Mouse (Mus musculus) kidney, postnatal 4 days (tissue): Measurements from ENCODE around the gene Tas2r140.

ENCODE experiments used
- DNase-seq, 2 experiments: peaks; one replicate each; pipeline ENCODE4 v3.0.0; 2021; ENCODE audit warnings: mixed read lengths in 2 of 2

The Tas2r140 gene

DNA sequence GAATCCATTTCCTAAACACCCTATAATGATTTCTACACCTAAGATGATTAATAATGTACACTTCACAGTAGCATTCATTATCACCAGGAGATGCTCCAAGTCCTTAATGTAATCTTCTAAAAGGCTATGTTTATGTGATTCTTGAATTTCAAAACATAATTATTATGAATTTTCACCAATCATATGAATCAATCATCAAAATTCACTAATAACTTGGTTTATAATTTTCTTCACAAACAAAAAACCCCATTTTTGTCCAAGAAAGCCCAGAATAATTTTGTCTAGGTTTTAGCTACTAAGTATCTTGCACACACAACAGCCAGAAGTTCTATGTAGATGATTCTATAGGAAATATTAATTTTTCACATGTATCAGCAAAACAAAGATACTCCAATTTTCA, at the start of gene Tas2r140:
Gene Tas2r140, minus strand, starts transcription at position 101 of the 400 bp plus-strand sequence.
- DNase-seq: no peak

DNA sequence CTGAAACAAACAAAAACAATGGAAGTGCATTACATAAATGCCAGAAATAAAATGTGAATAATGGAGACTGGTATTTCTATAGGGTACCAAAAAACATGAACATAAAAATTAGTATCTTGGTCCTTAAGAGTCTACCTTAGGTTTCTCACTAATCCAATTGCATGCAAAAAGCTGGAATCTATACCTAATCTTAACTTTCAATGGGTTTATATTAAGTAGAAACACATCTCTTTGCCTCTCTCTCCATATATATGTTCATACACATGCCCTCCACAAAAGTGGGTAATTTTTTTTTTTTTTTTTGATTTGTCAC, 48.9 kb upstream of the Tas2r140 start, which contains the start of gene Smim10l1:
Gene Smim10l1, plus strand, starts transcription at position 301 of the 313 bp plus-strand sequence.
- no peak for DNase-seq

DNA sequence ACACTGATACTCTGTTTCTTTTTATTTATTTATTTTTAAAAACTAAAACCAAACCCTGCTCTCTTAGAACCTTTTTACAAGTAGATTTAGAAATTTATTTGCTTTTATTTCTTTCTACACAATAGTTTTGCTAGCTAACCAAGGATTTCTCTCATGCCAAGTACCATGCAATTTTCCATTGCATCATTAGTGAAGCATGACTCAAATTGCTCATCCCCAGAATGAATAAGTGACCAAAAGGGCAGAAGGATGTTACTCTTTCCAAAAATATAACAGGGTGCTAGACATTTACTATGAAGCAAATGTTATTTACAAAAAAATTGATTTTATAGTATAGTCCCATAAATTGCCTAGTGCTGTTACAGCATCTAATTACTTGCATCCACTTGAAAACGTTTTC, 46.8 kb upstream of the Tas2r140 start:
- no peak for DNase-seq

DNA sequence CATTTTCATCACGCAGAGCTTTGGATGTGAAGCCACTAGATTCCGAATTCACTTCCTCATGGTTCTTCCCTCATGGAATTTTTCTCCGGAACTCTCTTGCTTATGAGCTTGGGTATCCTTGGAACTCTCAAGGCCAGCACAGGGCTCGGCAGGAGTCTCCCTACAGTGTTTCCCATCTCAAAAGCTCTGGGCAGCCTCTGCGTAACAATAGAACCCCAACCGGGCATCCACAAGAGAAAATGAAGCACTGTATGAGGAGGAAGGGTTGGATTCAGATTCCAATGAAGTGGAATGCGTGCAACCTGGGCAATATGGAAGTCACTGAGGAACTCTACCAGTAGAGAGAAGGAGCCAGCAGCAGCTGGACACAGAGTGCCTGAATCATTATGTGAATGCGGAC, 36.6 kb upstream of the Tas2r140 start:
- no peak for DNase-seq

DNA sequence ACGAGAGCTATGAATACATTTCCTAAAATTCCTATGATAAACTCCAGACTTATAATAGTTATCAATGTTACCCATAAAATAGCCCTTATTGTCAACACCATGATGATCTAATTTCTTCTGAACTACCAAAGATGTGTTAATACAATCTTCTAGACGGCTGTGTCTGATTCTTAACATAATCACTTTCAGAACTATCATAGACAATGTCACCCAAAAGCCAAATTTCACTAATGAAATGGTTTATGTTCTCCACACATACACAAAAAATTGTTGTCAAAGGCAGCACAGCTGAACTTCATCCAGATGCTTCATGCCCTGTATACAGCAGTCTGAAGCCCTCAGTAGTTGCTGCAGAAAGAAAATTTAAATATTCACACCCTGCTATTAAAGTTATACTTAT, 18.6 kb downstream of the Tas2r140 start, which contains the start of gene Tas2r103:
Gene Tas2r103, minus strand, starts transcription at position 101 of the 400 bp plus-strand sequence.
- DNase-seq: no peak
